27 mouse cellular contexts compared by ENCODE assay signal in genomic region chr3:157759856-157760255, GRCm38 (mm10).
"Had no signal": no experiment of that assay in that cellular context is flagged by ENCODE, and none has a peak within 500 bp of the region (broad histone marks: within the 10 kb centered on the region; RNA-seq: fewer than 3 reads in every experiment).

No protein-coding gene starts in this region.

- H3K9ac ChIP-seq: embryonic facial prominence, embryonic 12.5 days; embryonic facial prominence, embryonic 13.5 days; embryonic facial prominence, embryonic 15.5 days; forebrain, embryonic 12.5 days; forebrain, embryonic 13.5 days; forebrain, embryonic 15.5 days; forebrain, postnatal 0 days had no signal

- DNase-seq: cerebellum, adult 2 months; cerebellum, adult 8-10 months; cerebellum, adult 9-10 months; cerebellum, adult 9-11 months; cerebellum, postnatal 10 days; cerebellum, postnatal 14 days; cerebellum, postnatal 25 days; cerebellum, postnatal 36 days; embryo, embryonic 11 days; forebrain, postnatal 0 days; gastrocnemius, adult 2 months; gastrocnemius, postnatal 10 days; gastrocnemius, postnatal 14 days; gastrocnemius, postnatal 25 days; gastrocnemius, postnatal 36 days; heart, adult 18-20 months had no signal

- H3K27me3 ChIP-seq: embryonic facial prominence, embryonic 12.5 days; embryonic facial prominence, embryonic 13.5 days; embryonic facial prominence, embryonic 15.5 days; forebrain, embryonic 12.5 days; forebrain, embryonic 13.5 days; forebrain, embryonic 15.5 days had no signal

- H3K4me2 ChIP-seq: embryonic facial prominence, embryonic 12.5 days; embryonic facial prominence, embryonic 13.5 days; embryonic facial prominence, embryonic 15.5 days; forebrain, embryonic 12.5 days; forebrain, embryonic 13.5 days; forebrain, embryonic 15.5 days had no signal

- H3K4me3 ChIP-seq: embryonic facial prominence, embryonic 10.5 days; embryonic facial prominence, embryonic 12.5 days; embryonic facial prominence, embryonic 13.5 days; embryonic facial prominence, embryonic 15.5 days; erythroblast, embryonic 14.5 days; forebrain, embryonic 10.5 days; forebrain, embryonic 12.5 days; forebrain, embryonic 13.5 days; forebrain, embryonic 15.5 days; gastrocnemius, adult 2 months had no signal

- H3K9me3 ChIP-seq: embryonic facial prominence, embryonic 10.5 days; embryonic facial prominence, embryonic 12.5 days; embryonic facial prominence, embryonic 13.5 days; embryonic facial prominence, embryonic 15.5 days; forebrain, embryonic 10.5 days; forebrain, embryonic 12.5 days; forebrain, embryonic 13.5 days; forebrain, embryonic 15.5 days had no signal

- ATAC-seq: forebrain, embryonic 13.5 days; forebrain, embryonic 14.5 days; forebrain, embryonic 15.5 days; forebrain, embryonic 16.5 days; forebrain, postnatal 0 days had no signal

- H3K27ac ChIP-seq: embryonic facial prominence, embryonic 10.5 days; embryonic facial prominence, embryonic 12.5 days; embryonic facial prominence, embryonic 13.5 days; embryonic facial prominence, embryonic 15.5 days; forebrain, embryonic 10.5 days; forebrain, embryonic 12.5 days; forebrain, embryonic 13.5 days; forebrain, embryonic 15.5 days; gastrocnemius, adult 2 months had no signal

- H3K4me1 ChIP-seq: embryonic facial prominence, embryonic 12.5 days; embryonic facial prominence, embryonic 15.5 days; forebrain, embryonic 10.5 days; forebrain, embryonic 12.5 days; forebrain, embryonic 13.5 days; forebrain, embryonic 15.5 days had no signal

- H3K36me3 ChIP-seq: embryonic facial prominence, embryonic 10.5 days; embryonic facial prominence, embryonic 12.5 days; embryonic facial prominence, embryonic 13.5 days; embryonic facial prominence, embryonic 15.5 days; forebrain, embryonic 10.5 days; forebrain, embryonic 12.5 days; forebrain, embryonic 15.5 days had no signal
